Mouse (Mus musculus) limb, embryonic 10.5 days (tissue): ENCODE measurements at regions not wholly inside any gene's neighbourhood (a gene's known extent, or its start where the extent isn't known, plus 50 kb on each side); places are given as distances from the start of the nearest gene placed in this dataset.

ENCODE experiments used
- DNase-seq: peaks from one replicate; pipeline ENCODE4 v3.0.0-alpha.2; 2017; ENCODE audit warnings: low spot score
- H3K27ac ChIP-seq: fragments of 300-500 bp; sonication (generic); 2 replicates; pipeline ENCODE4 v1.5.1; 2016; ENCODE audit warnings: mild to moderate bottlenecking
- H3K27me3 ChIP-seq: fragments of 300-500 bp; sonication (generic); 2 replicates; pipeline ENCODE4 v1.6.1; 2016; ENCODE audit warnings: low read depth, mild to moderate bottlenecking; ENCODE audit not compliant: poor library complexity, severe bottlenecking
- H3K36me3 ChIP-seq: fragments of 300-500 bp; sonication (generic); 2 replicates; pipeline ENCODE4 v1.6.1; 2016; ENCODE audit warnings: mild to moderate bottlenecking, moderate library complexity
- H3K4me1 ChIP-seq: fragments of 300-500 bp; sonication (generic); 2 replicates; pipeline ENCODE4 v1.6.1; 2016
- H3K4me3 ChIP-seq: fragments of 300-500 bp; sonication (generic); 2 replicates; pipeline ENCODE4 v1.5.1; 2016; ENCODE audit warnings: mild to moderate bottlenecking, moderate library complexity
- H3K9me3 ChIP-seq: fragments of 300-500 bp; sonication (generic); replicated peaks from 2 replicates; pipeline ENCODE4 v1.6.1; 2016; ENCODE audit warnings: mild to moderate bottlenecking
- WGBS: fragments of 180-500 bp; shearing (Covaris S2); methylation state at CpG from one replicate; pipeline ENCODE4 v1.1.7; 2016; 5-methylcytosine and 5-hydroxymethylcytosine counted together

DNA sequence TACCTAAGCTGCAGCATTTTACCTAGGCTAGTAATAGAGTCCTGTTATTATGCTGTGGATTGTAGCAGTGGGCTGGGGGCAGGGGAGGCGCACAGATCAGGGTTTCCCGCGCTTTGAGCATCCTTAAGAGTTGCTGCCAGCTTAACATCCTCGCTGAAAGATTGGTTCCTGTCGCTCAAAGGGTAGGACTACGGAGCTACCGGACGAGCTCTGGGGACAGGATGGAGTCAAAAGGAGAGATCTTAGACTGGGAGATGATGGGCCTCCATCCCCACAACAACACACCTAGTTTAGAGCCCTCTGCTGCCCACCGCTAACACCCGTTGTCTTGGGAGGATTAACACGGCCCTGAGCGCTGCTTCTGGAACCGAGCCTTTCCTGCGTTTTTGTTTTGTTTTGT is 157.9 kb upstream of the Cypt12 start:
- peaks cover 100% of the 10 kb centered on the region for H3K27me3 ChIP-seq
- no peak overlapping the region for H3K4me3 ChIP-seq
- no peaks in the 10 kb centered on the region for H3K9me3 ChIP-seq
- H3K36me3 ChIP-seq = no peaks in the 10 kb centered on the region
- DNase-seq = peak; percentile 51
- under 1% methylated on average over 14 of the region's 14 CpGs for WGBS
- H3K27ac ChIP-seq = no peak overlapping the region
- H3K4me1 ChIP-seq = peaks cover 26% of the 10 kb centered on the region

GRCm38 (mm10) chr3:17790816-17791215 is 157.4 kb upstream of the Cypt12 start:
- H3K4me3 ChIP-seq = no peak overlapping the region

DNA sequence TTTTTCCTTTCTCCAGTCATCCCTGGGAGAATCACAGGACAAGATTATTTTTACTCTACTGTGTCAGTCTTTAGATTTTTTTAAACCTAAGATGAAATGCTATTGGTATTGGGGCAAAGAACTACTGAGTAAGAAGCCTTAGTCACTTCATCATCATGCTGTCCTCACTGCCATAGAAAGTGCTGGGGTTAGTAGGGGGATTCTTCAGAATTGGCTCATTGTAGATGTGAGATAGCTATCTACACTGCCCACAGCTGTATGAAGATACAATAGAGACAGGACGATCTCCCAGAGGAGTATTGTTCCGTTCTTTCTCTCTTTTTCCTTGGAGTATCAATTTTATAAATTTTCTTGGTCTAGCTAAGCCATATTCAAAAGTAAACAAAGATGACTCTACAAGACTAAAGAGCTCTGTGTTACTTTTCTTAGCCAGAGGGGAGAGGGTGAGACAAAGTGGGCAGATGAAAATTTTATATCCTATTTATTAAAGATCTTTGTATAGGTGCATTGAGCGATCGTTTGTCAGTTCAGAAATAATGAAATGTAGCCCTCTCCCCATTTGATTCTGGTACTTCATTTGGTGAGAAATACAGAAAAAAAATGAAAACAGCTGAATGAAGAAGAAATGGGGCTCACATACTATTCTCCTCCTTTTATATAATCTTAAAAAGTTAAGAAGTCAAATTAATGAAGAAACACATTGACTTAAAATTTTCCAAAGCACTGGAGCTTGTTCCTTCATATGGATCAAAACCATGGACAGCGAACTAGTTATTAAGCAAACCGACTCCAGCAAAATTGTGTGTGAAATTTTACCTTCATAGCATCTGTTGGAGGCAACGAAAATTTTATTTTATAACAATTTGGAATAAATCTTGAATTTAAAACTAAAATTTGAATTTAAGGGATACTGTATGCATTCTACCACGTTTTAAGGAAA is 156.6 kb upstream of the Cypt12 start:
- Histone ChIP-seq H3K9me3 (no peaks in the 10 kb centered on the region), H3K27me3 (peaks cover 100% of the 10 kb centered on the region), H3K36me3 (no peaks in the 10 kb centered on the region), H3K4me1 (peaks cover 17% of the 10 kb centered on the region), H3K4me3 (no peak overlapping the region), H3K27ac (no peak overlapping the region)
- WGBS = 16% methylated on average over 8 of the region's 8 CpGs
- DNase-seq = no peak

More at GRCm38 (mm10) chr3:17790816-17791215, 157.4 kb upstream of the Cypt12 start:
- H3K27me3 ChIP-seq = peaks cover 100% of the 10 kb centered on the region
- no peak overlapping the region for H3K27ac ChIP-seq
- WGBS = 2% methylated on average over 12 of the region's 12 CpGs
- peaks cover 25% of the 10 kb centered on the region for H3K4me1 ChIP-seq
- H3K9me3 ChIP-seq = no peaks in the 10 kb centered on the region
- no peak for DNase-seq
- H3K36me3 ChIP-seq = no peaks in the 10 kb centered on the region

DNA sequence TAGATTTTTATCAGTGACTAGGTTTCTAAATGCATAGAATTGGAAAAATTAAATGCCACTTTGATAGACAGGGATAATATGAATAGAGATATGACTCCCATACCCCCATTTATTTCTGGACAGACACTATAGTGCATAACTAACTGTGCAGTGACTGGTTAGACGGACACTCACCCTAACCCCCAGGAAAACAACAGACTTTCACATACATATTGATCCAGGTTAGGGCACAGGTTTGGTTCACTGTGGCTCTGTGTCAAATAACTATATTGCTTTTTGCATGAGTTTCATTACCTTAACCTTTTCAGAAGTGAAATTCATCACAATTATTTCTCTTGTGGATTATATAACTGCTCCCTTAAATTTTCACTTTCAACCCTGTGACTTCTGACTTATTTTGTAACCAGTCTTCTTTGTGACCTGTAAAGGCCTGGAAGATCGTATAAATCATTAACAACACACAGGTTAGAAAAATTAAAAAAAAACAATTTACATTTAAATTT is 155.6 kb upstream of the Cypt12 start:
- Histone ChIP-seq H3K27ac (no peak overlapping the region), H3K4me3 (no peak overlapping the region), H3K4me1 (peaks cover 14% of the 10 kb centered on the region), H3K9me3 (no peaks in the 10 kb centered on the region), H3K27me3 (peaks cover 100% of the 10 kb centered on the region), H3K36me3 (no peaks in the 10 kb centered on the region)
- 32% methylated on average over 2 of the region's 2 CpGs for whole genome bisulfite sequencing
- no peak for DNase-seq

DNA sequence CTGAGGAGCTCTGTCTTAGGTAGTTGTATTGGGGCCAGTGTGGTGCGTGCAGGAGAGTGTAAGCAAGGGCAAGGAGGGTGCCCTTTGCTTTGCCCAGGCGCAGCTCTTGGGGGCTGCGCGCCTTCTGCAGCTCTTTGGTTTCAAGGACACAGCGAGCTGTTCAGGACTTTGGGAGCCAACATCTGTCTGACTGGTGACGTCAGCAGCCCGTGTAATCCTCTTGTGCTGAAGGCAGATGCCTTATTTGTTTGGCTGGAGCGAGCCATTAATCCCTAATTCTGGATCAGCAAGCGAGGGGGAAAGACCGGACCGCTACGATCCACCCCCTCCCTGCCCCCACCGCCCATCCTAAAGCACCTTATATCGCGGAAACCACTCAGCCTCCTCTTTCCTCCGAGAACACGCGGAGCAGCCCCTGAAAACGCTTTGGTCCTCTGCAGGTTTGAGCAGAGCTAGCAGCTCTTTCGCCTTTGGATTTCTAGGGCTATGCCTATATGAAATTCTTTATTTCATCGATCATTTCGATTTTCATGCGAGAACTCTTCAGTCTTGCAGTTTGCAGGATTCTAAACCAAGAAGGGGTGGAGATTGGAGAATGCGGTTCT is 154.5 kb upstream of the Cypt12 start:
- no peak overlapping the region for H3K27ac ChIP-seq
- H3K4me1 ChIP-seq = peaks cover 14% of the 10 kb centered on the region
- peak; percentile 44 for DNase-seq
- no peaks in the 10 kb centered on the region for H3K36me3 ChIP-seq
- WGBS = under 1% methylated on average over 24 of the region's 24 CpGs
- peak overlapping the region; percentile 41 for H3K4me3 ChIP-seq
- H3K27me3 ChIP-seq = peaks cover 96% of the 10 kb centered on the region
- H3K9me3 ChIP-seq = no peaks in the 10 kb centered on the region

DNA sequence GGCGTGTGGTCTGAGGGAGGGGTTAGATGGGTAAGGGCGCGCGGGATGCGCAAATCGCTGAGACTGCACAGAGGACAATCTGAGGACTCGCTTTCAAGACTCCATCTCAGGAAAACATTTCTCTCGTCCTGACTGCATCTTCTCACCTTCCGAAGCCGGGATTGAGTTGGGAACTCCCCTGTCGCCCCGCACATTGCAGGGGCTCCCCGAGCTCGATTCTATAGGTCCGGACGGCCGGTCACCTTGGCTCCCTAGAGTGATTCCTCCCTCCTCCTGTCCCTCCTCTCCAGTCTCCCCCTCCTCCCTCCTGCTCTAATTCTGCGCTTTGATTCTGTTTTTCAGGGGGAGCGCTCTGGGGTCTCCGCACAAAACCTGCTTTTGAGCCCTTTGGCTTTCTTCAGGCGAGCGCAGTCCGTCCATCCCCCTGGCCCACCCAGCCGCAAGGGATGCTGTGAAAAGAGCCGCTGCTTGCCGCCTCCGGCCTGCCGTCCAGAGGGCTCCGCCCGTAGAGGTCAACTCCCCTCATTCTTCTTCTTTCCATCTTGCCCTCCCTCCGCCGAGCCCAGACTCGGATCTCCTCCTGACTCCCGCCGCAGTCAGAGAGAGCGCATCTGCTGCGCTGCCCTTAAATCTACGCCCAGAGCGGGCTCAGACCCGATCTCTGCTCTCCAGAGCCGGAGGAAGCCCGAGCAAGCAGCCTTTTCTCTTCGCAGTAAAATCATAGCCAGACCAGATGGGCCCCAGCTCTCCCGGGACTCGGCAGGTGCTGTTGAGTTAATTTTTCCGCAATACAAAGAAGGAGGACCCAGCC is 153.8 kb upstream of the Cypt12 start:
- Histone ChIP-seq H3K4me3 (peak overlapping the region; percentile 41), H3K36me3 (no peaks in the 10 kb centered on the region), H3K27ac (no peak overlapping the region), H3K9me3 (no peaks in the 10 kb centered on the region), H3K4me1 (peaks cover 14% of the 10 kb centered on the region), H3K27me3 (peaks cover 89% of the 10 kb centered on the region)
- WGBS = under 1% methylated on average over 46 of the region's 46 CpGs
- DNase-seq = peak; percentile 64

DNA sequence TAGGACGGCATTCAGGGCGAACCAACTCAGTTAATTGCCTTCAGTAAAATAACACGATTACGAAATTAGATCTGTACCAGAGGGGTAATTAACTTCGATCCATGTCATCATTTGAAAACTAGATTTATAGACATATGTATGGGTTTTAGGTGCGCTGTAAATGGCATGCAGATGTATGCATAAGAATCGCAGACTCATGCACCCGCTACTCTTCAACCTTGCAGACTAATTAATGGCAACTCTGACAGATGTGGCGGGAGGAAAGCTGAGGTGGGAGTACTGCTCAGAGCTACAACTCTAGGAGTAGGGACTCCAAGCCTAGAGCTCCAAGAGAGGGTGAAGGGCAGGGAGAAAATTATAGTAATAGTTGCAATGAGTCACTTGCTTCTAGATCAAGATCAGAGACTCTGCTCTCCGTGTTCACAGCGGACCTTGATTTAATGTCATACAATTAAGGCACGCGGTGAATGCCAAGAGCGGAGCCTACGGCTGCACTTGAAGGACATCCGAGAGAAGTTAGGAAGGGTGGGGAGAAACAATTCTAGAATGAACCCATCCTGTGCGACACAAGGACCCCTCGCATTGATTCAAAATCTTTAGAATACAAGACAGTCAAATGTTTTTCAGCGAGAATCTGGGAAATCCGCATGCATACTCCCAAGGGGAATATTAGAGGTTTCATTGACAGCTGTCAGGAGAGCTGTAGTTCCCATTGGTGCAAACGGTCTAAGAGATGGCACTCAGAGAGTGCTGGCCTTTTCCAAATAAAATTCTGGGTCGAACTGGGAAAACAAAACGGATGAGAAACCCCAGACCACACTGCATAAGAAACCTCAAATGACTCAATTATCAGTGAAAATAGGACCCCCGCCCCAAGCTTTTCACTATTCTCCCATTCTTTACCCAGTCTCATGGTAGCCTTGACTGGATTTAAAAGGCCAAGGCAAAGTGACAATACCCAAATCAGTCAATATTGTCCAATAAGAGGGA is 152.6 kb upstream of the Cypt12 start:
- Histone ChIP-seq H3K27ac (no peak overlapping the region), H3K36me3 (no peaks in the 10 kb centered on the region), H3K4me1 (peaks cover 14% of the 10 kb centered on the region), H3K9me3 (no peaks in the 10 kb centered on the region), H3K27me3 (peaks cover 78% of the 10 kb centered on the region), H3K4me3 (no peak overlapping the region)
- WGBS = 4% methylated on average over 24 of the region's 24 CpGs
- peak; percentile 29 for DNase-seq

DNA sequence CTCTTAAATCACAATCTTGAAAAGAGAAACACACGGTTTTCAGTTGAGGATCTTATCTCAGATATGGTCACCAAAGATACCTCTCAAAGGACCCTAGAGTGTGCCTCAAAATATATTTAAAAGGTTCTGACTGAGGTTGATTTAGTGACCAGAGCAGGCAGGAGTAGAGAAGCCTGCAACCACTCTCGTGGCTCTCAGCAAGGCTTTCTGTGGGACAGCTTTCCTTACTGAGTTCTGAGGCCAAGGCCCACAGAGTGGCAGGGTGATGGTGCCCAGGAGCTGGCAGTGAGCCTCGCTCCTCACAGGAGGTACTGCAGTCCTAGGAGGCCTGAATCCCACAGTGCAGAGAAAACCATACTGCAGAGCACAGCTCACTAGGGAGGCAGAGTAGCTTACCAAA is 151.4 kb upstream of the Cypt12 start:
- no peak overlapping the region for H3K4me3 ChIP-seq
- no peak overlapping the region for H3K27ac ChIP-seq
- peaks cover 66% of the 10 kb centered on the region for H3K27me3 ChIP-seq
- H3K9me3 ChIP-seq = no peaks in the 10 kb centered on the region
- peak; percentile 30 for DNase-seq
- 10% methylated on average over 3 of the region's 3 CpGs for WGBS
- H3K4me1 ChIP-seq = peaks cover 14% of the 10 kb centered on the region
- H3K36me3 ChIP-seq = no peaks in the 10 kb centered on the region

DNA sequence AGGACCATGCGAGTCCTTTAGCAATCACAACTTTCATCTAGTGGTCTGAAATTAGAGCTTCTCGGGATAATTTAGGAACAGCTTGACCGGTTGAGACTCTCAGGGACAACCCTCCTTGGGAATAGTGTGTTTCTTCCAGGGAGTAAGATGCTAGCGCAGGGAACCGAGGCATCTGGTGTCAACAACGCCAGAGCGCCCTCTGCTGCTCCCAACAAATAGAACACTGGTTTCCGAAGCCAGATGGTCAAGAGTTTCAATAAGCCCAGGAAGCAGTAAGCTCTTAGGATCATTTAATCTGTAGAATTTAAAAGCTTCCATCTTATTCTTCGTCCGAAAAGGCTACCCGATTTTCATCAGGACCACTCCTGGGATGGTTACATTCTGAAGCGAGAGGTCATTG is 149.8 kb upstream of the Cypt12 start:
- no peak overlapping the region for H3K4me3 ChIP-seq
- no peak overlapping the region for H3K27ac ChIP-seq
- 4% methylated on average over 12 of the region's 12 CpGs for WGBS
- peaks cover 14% of the 10 kb centered on the region for H3K4me1 ChIP-seq
- H3K27me3 ChIP-seq = peaks cover 50% of the 10 kb centered on the region
- DNase-seq = peak; percentile 73
- no peaks in the 10 kb centered on the region for H3K36me3 ChIP-seq
- H3K9me3 ChIP-seq = no peaks in the 10 kb centered on the region

GRCm38 (mm10) chr3:17799120-17799519 is 149.1 kb upstream of the Cypt12 start:
- 58% methylated on average over 6 of the region's 6 CpGs for WGBS
- H3K36me3 ChIP-seq = no peaks in the 10 kb centered on the region
- DNase-seq = no peak
- H3K4me1 ChIP-seq = peaks cover 8% of the 10 kb centered on the region; the same call in 1 of the 2 replicates
- no peaks in the 10 kb centered on the region for H3K9me3 ChIP-seq
- no peak overlapping the region for H3K4me3 ChIP-seq
- no peak overlapping the region for H3K27ac ChIP-seq
- peaks cover 42% of the 10 kb centered on the region for H3K27me3 ChIP-seq

DNA sequence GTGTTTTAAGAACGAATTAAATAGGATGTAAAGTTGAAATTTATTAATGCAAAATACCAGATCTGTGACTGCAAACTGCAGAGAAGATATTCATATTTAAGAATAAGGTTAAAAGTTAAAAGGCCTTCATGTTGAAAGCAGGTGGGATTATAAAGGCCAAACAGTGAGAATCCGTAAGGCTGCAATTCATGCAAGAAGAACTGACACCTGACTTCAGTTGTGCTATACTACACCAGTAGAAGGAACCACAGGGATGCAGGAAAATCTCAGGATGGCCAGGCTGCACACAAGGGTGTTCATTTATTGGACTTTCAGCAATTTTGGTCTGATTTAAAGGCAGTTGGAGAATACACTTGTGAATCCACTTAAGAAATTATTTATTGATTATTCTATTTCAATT is 147.4 kb upstream of the Cypt12 start:
- H3K36me3 ChIP-seq = no peaks in the 10 kb centered on the region
- no peaks in the 10 kb centered on the region for H3K9me3 ChIP-seq
- H3K27ac ChIP-seq = no peak overlapping the region
- no peak overlapping the region for H3K4me3 ChIP-seq
- no peak for DNase-seq
- no peaks in the 10 kb centered on the region for H3K4me1 ChIP-seq
- peaks cover 26% of the 10 kb centered on the region for H3K27me3 ChIP-seq
- WGBS = 67% methylated on average over 2 of the region's 2 CpGs

- Histone ChIP-seq H3K9me3 (no peaks in the 10 kb centered on the region), H3K4me1 (no peaks in the 10 kb centered on the region), H3K36me3 (no peaks in the 10 kb centered on the region), H3K27me3 (peaks cover 19% of the 10 kb centered on the region), H3K4me3 (no peak overlapping the region), H3K27ac (no peak overlapping the region)
- 87% methylated on average over 5 of the region's 5 CpGs for WGBS
- DNase-seq = no peak
These were observed 146.7 kb upstream of the Cypt12 start for GRCm38 (mm10) chr3:17801479-17801878.
